Mouse (Mus musculus): ENCODE results near the gene Gnai1. TPM values are rescaled to one million over a fixed set of nuclear protein-coding genes. Genes with fewer than 3 reads are reported as not detected.

The Gnai1 gene
- polyA plus RNA-seq, 1 experiment from 2014 or later = 15.0 TPM

GRCm38 (mm10) chr5:18273291-18274284, 86.6 kb downstream of the Gnai1 start:
- no peak overlapping the region for H3K27ac ChIP-seq
- WGBS = 84% methylated on average over 11 of the region's 11 CpGs
- H3K36me3 ChIP-seq = peaks cover 3% of the 10 kb centered on the region; the same call in 1 of the 2 replicates
- H3K27me3 ChIP-seq (ENCODE audit: insufficient read depth, poor library complexity, severe bottlenecking) = no peaks in the 10 kb centered on the region
- H3K9me3 ChIP-seq = no peaks in the 10 kb centered on the region
- no peaks in the 10 kb centered on the region for H3K4me1 ChIP-seq (replicated peaks)
- DNase-seq (ENCODE audit: low spot score) = no peak
- no peak overlapping the region for H3K4me3 ChIP-seq

DNA sequence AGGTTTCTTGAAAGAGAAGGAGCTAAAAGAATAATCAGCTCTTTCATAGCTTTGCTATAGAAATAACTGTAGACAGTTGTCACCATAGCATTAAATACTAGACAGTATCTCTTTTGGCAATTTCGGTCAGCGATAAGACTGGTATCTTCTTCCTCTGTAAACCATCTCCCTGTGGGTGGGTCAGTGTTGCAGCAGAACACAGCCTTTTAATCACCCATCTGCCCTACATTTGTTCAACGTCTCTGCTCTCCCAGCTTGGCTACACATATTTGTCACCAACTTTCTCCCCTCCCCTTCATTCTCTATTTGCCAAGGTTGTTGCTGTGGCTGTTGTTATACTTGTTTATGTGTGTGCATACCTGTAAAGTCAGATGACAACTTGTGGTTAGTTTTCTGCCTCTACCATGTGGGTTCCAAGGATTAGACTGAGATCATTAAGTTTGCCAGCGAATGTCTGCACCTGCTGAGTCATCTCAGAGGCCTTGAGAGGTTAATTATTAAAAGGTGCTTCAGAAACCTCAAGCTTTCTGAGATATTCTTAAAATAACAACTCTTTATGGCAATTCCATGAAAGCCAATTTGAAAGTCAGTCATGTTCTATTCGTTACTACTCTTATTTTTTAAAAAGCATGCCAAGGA, 109.7 kb downstream of the Gnai1 start:
- no peak for DNase-seq (ENCODE audit: low spot score)
- no peaks in the 10 kb centered on the region for H3K27me3 ChIP-seq (ENCODE audit: insufficient read depth, poor library complexity, severe bottlenecking)

DNA sequence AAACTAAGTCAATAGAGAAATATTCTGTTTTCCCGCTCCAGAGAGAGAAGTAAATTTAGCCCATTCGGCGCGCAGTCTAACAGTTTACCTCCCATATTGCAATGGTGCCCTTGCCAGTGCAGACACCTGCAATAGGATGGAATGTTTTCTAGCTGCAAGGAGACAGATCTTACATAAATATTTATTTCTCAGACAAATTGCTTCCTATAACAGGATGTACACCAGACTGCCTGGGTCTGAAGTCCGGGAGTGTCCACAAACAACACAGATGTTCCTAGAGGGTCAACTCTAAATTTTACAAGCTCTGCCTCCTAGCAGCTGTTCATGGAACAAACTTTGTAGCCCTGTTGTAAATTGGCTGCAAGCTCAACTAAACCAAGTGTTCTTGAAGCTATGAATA, 111.0 kb downstream of the Gnai1 start:
- no peak overlapping the region for H3K27ac ChIP-seq
- no peaks in the 10 kb centered on the region for H3K27me3 ChIP-seq (ENCODE audit: insufficient read depth, poor library complexity, severe bottlenecking)
- H3K4me3 ChIP-seq = no peak overlapping the region
- WGBS = 90% methylated on average over 5 of the region's 5 CpGs
- no peak for DNase-seq (ENCODE audit: low spot score)
- no peaks in the 10 kb centered on the region for H3K36me3 ChIP-seq
- no peaks in the 10 kb centered on the region for H3K4me1 ChIP-seq (replicated peaks)
- H3K9me3 ChIP-seq = no peaks in the 10 kb centered on the region

More for the DNA sequence above, 109.7 kb downstream of the Gnai1 start:
- WGBS = 85% methylated on average over 5 of the region's 5 CpGs
- Histone ChIP-seq H3K36me3 (no peaks in the 10 kb centered on the region), H3K4me1 (replicated peaks) (no peaks in the 10 kb centered on the region), H3K27ac (no peak overlapping the region), H3K4me3 (no peak overlapping the region), H3K9me3 (no peaks in the 10 kb centered on the region)

GRCm38 (mm10) chr5:18229396-18229795, 130.8 kb downstream of the Gnai1 start:
- WGBS = 54% methylated on average over 1 of the region's 1 CpGs
- no peaks in the 10 kb centered on the region for H3K4me1 ChIP-seq (replicated peaks)
- no peak overlapping the region for H3K4me3 ChIP-seq
- no peak for DNase-seq (ENCODE audit: low spot score)
- no peak overlapping the region for H3K27ac ChIP-seq
- no peaks in the 10 kb centered on the region for H3K36me3 ChIP-seq
- H3K27me3 ChIP-seq (ENCODE audit: insufficient read depth, poor library complexity, severe bottlenecking) = no peaks in the 10 kb centered on the region
- H3K9me3 ChIP-seq = no peaks in the 10 kb centered on the region

DNA sequence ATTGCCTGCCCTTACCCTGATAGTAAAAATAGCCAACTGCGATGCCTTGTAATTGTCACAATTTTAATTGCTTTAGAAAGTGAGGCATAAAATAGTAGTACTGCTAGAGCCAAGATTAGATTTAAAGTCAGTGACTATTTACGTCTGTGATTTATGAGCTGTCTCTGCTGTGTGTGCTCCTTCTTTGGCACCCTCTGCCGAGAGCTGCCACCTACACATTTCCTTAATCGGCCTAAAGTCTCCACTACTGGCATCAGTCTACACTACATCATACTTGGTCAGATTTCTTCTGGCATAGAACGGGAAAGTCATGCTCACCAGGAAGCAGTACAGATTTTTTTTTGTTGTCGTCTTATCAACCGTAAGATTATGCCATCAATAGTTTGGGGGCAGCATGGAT, 131.3 kb downstream of the Gnai1 start:
- Histone ChIP-seq H3K36me3 (no peaks in the 10 kb centered on the region), H3K27me3 (ENCODE audit: insufficient read depth, poor library complexity, severe bottlenecking) (no peaks in the 10 kb centered on the region), H3K4me3 (no peak overlapping the region), H3K4me1 (replicated peaks) (no peaks in the 10 kb centered on the region), H3K27ac (no peak overlapping the region), H3K9me3 (no peaks in the 10 kb centered on the region)
- 90% methylated on average over 7 of the region's 7 CpGs for WGBS
- DNase-seq (ENCODE audit: low spot score) = no peak

GRCm38 (mm10) chr5:18220873-18221272, 139.3 kb downstream of the Gnai1 start:
- Histone ChIP-seq H3K4me3 (no peak overlapping the region), H3K9me3 (no peaks in the 10 kb centered on the region), H3K4me1 (replicated peaks) (no peaks in the 10 kb centered on the region), H3K27ac (no peak overlapping the region), H3K27me3 (ENCODE audit: insufficient read depth, poor library complexity, severe bottlenecking) (no peaks in the 10 kb centered on the region), H3K36me3 (no peaks in the 10 kb centered on the region)
- DNase-seq (ENCODE audit: low spot score) = no peak
- WGBS = 61% methylated on average over 1 of the region's 1 CpGs

DNA sequence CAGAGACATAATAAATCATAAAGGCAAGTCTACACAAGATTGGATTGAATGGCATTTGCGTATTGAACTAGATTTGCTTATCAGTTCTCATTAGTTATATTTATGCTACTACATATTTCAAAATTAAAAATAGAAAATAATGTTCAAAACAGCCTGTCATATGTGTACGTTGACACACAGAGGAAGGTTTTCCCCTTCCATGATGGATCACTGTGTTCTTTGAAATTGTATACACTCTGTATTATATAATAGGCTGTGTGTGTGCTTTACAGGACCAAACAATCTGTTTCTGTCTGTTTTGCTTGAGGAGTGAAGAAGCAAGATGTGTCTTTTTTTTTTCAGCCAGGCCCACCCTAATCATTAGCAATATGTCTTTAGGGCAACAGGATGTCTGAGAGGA, 141.9 kb downstream of the Gnai1 start:
- H3K9me3 ChIP-seq = no peaks in the 10 kb centered on the region
- 85% methylated on average over 2 of the region's 2 CpGs for WGBS
- no peak for DNase-seq (ENCODE audit: low spot score)
- no peaks in the 10 kb centered on the region for H3K36me3 ChIP-seq
- H3K4me3 ChIP-seq = no peak overlapping the region
- no peak overlapping the region for H3K27ac ChIP-seq
- no peaks in the 10 kb centered on the region for H3K27me3 ChIP-seq (ENCODE audit: insufficient read depth, poor library complexity, severe bottlenecking)
- H3K4me1 ChIP-seq (replicated peaks) = no peaks in the 10 kb centered on the region

- Histone ChIP-seq H3K4me1 (replicated peaks) (no peaks in the 10 kb centered on the region), H3K27me3 (ENCODE audit: insufficient read depth, poor library complexity, severe bottlenecking) (no peaks in the 10 kb centered on the region), H3K27ac (no peak overlapping the region), H3K4me3 (no peak overlapping the region), H3K9me3 (no peaks in the 10 kb centered on the region), H3K36me3 (no peaks in the 10 kb centered on the region)
- no peak for DNase-seq (ENCODE audit: low spot score)
These were observed 142.3 kb downstream of the Gnai1 start for GRCm38 (mm10) chr5:18217856-18218255.
